Mouse (Mus musculus): ENCODE results near the gene Ltbp2.

Gene Ltbp2

GRCm38 (mm10) chr12:84880091-84880490 is 3.8 kb upstream of the Ltbp2 start:
- no peak for DNase-seq (ENCODE audit: low spot score)

- DNase-seq (ENCODE audit: low spot score), result no peak
Observed at GRCm38 (mm10) chr12:84875761-84876480, 411 bp downstream of the Ltbp2 start.

- no peak for DNase-seq (ENCODE audit: low spot score)
Observed at GRCm38 (mm10) chr12:84873434-84873833, 2.9 kb downstream of the Ltbp2 start.

GRCm38 (mm10) chr12:84872310-84872709 is 4.0 kb downstream of the Ltbp2 start:
- no peak for DNase-seq (ENCODE audit: low spot score)

GRCm38 (mm10) chr12:84865431-84865830 is 10.9 kb downstream of the Ltbp2 start:
- DNase-seq (ENCODE audit: low spot score), result no peak

GRCm38 (mm10) chr12:84864801-84865200 is 11.5 kb downstream of the Ltbp2 start:
- DNase-seq (ENCODE audit: low spot score), result no peak

- DNase-seq (ENCODE audit: low spot score), result no peak
Observed at GRCm38 (mm10) chr12:84863196-84863595, 13.1 kb downstream of the Ltbp2 start.

GRCm38 (mm10) chr12:84862136-84862910 is 14.0 kb downstream of the Ltbp2 start:
- DNase-seq (ENCODE audit: low spot score), result no peak

GRCm38 (mm10) chr12:84858149-84859113 is 17.9 kb downstream of the Ltbp2 start:
- DNase-seq (ENCODE audit: low spot score), result no peak

- no peak for DNase-seq (ENCODE audit: low spot score)
Observed at GRCm38 (mm10) chr12:84857706-84858105, 18.6 kb downstream of the Ltbp2 start.

- DNase-seq (ENCODE audit: low spot score), result no peak
Observed at GRCm38 (mm10) chr12:84856532-84856931, 19.8 kb downstream of the Ltbp2 start.

- no peak for DNase-seq (ENCODE audit: low spot score)
Observed at GRCm38 (mm10) chr12:84855084-84855625, 21.2 kb downstream of the Ltbp2 start.

GRCm38 (mm10) chr12:84854392-84855033 is 21.8 kb downstream of the Ltbp2 start:
- no peak for DNase-seq (ENCODE audit: low spot score)

- DNase-seq (ENCODE audit: low spot score), result no peak
Observed at GRCm38 (mm10) chr12:84851403-84852040, 24.8 kb downstream of the Ltbp2 start.

- DNase-seq (ENCODE audit: low spot score), result no peak
Observed at GRCm38 (mm10) chr12:84847882-84848281, 28.4 kb downstream of the Ltbp2 start.

- DNase-seq (ENCODE audit: low spot score), result no peak
Observed at GRCm38 (mm10) chr12:84847480-84847879, 28.9 kb downstream of the Ltbp2 start.

GRCm38 (mm10) chr12:84846594-84847014 is 29.7 kb downstream of the Ltbp2 start:
- no peak for DNase-seq (ENCODE audit: low spot score)

GRCm38 (mm10) chr12:84842706-84843105 is 33.6 kb downstream of the Ltbp2 start:
- DNase-seq (ENCODE audit: low spot score), result no peak

- DNase-seq (ENCODE audit: low spot score), result no peak
Observed at GRCm38 (mm10) chr12:84841158-84842140, 34.9 kb downstream of the Ltbp2 start.

- DNase-seq (ENCODE audit: low spot score), result no peak
Observed at GRCm38 (mm10) chr12:84840734-84841133, 35.6 kb downstream of the Ltbp2 start.
